Mouse (Mus musculus) liver, embryonic 15.5 days (tissue): ENCODE data around the gene Kcnmb1. TPM values are rescaled to one million over a fixed set of nuclear protein-coding genes. Genes with fewer than 3 reads are reported as not detected.

ENCODE experiments used
- ATAC-seq: fragments of 200-750 bp; cut with Nextera tagmentation; 2 replicates; pipeline ENCODE4 v1.8.0; 2017; ENCODE audit warnings: moderate number of reproducible peaks, mild to moderate bottlenecking, moderate library complexity; ENCODE audit not compliant: insufficient read depth
- H3K27ac ChIP-seq: fragments of 300-500 bp; sonication (generic); replicated peaks from 2 replicates; pipeline ENCODE4 v1.5.1; 2015; ENCODE audit warnings: mild to moderate bottlenecking, inconsistent platforms
- H3K27me3 ChIP-seq: fragments of 300-500 bp; sonication (generic); 2 replicates; pipeline ENCODE4 v1.6.1; 2015; ENCODE audit warnings: mild to moderate bottlenecking, inconsistent platforms
- H3K36me3 ChIP-seq: fragments of 300-500 bp; sonication (generic); replicated peaks from 2 replicates; pipeline ENCODE4 v1.6.1; 2015; ENCODE audit warnings: moderate library complexity, mild to moderate bottlenecking, inconsistent platforms
- H3K4me1 ChIP-seq: fragments of 300-500 bp; sonication (generic); replicated peaks from 2 replicates; pipeline ENCODE4 v1.6.1; 2015; ENCODE audit warnings: inconsistent platforms
- H3K4me2 ChIP-seq: fragments of 300-500 bp; sonication (generic); 2 replicates; pipeline ENCODE4 v1.6.1; 2015; ENCODE audit warnings: moderate library complexity, mild to moderate bottlenecking, inconsistent platforms
- H3K4me3 ChIP-seq: fragments of 300-500 bp; sonication (generic); replicated peaks from 2 replicates; pipeline ENCODE4 v1.5.1; 2015; ENCODE audit warnings: mild to moderate bottlenecking, inconsistent platforms
- H3K9ac ChIP-seq: fragments of 300-500 bp; sonication (generic); 2 replicates; pipeline ENCODE4 v1.6.1; 2015; ENCODE audit warnings: moderate library complexity, mild to moderate bottlenecking, inconsistent platforms
- H3K9me3 ChIP-seq: fragments of 300-500 bp; sonication (generic); replicated peaks from 2 replicates; pipeline ENCODE4 v1.6.1; 2016; ENCODE audit warnings: inconsistent platforms
- WGBS: fragments of 180-500 bp; shearing (Covaris S2); methylation state at CpG from one replicate; pipeline ENCODE4 v1.1.7; 2015; ENCODE audit warnings: mixed read lengths; ENCODE audit not compliant: insufficient replicate concordance; 5-methylcytosine and 5-hydroxymethylcytosine counted together
- polyA plus RNA-seq: library from polyadenylated mRNA; unstranded; fragments of >200 nt; fragmentation: Nextera tagmentation; extraction: Ambion mirVana; gene quantifications from 2 replicates; pipeline ENCODE4 v1.2.1, GENCODE M21; 2015

Kcnmb1 gene
- 0.03 TPM in 1 of 2 replicates, not detected in the other for polyA plus RNA-seq

DNA sequence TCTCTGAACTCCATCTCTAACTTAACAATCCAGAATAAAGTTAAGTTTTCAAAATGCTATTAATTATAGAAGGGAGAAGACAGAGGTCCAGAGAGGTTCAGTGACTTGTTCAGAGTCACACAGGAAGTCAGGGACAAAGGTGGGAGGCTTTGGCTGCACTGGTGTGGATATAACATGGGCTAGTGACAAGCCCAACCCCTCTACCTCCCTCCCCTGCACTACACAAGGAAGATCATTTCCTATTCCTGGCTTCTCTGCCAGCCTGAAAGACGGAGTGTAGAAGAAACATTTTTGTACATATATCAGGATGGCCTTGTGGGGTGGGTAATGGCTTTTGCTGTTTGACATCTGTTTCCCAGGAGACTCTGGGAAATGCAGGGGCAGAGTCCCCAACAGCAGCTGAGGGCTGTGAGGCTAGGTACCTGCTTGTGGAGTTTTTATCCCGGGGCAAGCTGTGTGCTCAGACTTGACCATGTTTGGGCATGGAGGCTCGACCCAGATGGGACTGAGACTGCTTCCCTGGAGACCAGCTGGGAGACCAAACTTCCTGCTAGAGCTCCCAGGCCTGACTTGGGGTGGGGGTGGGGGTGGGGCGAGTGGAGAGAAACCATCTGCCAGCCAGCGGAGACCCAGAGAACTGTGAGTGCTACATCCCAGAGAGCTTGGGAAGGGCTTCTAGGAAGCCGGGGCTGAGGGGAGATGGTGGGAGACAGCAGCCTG lies at the start of gene Kcnmb1:
TSS of gene Kcnmb1 (plus strand) at position 326 of the 720 bp plus-strand sequence.
- WGBS, result 42% methylated on average over 6 of the region's 6 CpGs
- Histone ChIP-seq H3K9me3 (no peaks in the 10 kb centered on the region), H3K4me1 (no peaks in the 10 kb centered on the region), H3K27ac (no peak within 1 kb of the TSS), H3K4me3 (no peak within 1 kb of the TSS), H3K27me3 (no peaks in the 10 kb centered on the region), H3K4me2 (no peak within 1 kb of the TSS), H3K9ac (no peak within 1 kb of the TSS), H3K36me3 (no peaks in the 10 kb centered on the region)
- ATAC-seq, result no peak

- Histone ChIP-seq H3K36me3 (no peaks in the 10 kb centered on the region), H3K27ac (no peak overlapping the region), H3K9ac (no peak overlapping the region), H3K4me3 (no peak overlapping the region), H3K4me1 (no peaks in the 10 kb centered on the region; the same call in 1 of the 2 replicates), H3K4me2 (no peak overlapping the region), H3K27me3 (no peaks in the 10 kb centered on the region), H3K9me3 (no peaks in the 10 kb centered on the region)
- ATAC-seq, result no peak
- WGBS, result 70% methylated on average over 7 of the region's 7 CpGs
Measured at GRCm38 (mm10) chr11:33913061-33913460, 49.8 kb upstream of the Kcnmb1 start.

DNA sequence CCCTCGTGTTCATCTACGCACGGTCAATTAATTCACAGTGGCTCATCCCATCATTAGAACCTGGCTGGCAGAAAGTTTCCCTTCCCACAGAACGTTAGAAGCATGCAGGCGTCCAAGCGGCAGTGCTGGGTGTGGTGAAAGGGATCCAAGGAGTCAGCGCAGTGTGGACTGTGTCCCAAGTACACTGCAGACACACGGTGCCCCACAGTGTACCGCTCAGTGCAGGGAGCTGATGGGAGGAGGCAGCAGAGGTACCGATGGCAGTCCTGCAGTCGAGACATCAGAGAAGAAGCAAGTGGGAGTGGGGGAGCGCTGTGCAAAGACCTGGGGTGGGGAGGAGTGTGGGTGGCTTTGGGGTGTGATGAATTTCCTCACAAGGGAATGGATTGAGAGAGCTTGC lies 48.6 kb upstream of the Kcnmb1 start:
- H3K27me3 ChIP-seq, result no peaks in the 10 kb centered on the region
- no peak overlapping the region for H3K4me2 ChIP-seq
- no peaks in the 10 kb centered on the region for H3K9me3 ChIP-seq
- H3K4me1 ChIP-seq, result no peaks in the 10 kb centered on the region; the same call in 1 of the 2 replicates
- no peak for ATAC-seq
- no peak overlapping the region for H3K27ac ChIP-seq
- H3K4me3 ChIP-seq, result no peak overlapping the region
- WGBS, result 68% methylated on average over 12 of the region's 12 CpGs
- H3K36me3 ChIP-seq, result no peaks in the 10 kb centered on the region
- no peak overlapping the region for H3K9ac ChIP-seq

DNA sequence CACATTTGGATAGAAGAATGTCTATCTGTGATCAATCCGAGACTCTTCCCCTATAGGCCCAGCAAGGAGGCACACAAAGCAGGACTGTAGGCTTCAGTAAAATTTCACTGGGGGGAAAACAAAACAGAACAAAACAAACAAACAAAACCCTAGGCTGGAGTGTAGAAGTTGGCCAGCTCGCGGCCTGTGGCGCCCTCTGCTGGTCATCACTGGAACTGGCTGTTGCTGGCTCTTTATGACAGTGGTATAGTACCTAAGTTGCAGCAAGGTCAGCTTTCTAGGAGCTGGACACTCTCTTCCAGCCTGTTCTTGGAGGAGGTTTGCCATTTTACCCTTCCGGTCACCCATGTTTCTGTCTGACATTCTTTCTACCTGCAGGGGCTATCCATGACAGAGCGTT lies 45.2 kb upstream of the Kcnmb1 start:
- Histone ChIP-seq H3K9me3 (no peaks in the 10 kb centered on the region), H3K4me1 (no peaks in the 10 kb centered on the region), H3K27ac (no peak overlapping the region), H3K27me3 (no peaks in the 10 kb centered on the region), H3K4me2 (no peak overlapping the region), H3K9ac (no peak overlapping the region), H3K4me3 (no peak overlapping the region), H3K36me3 (no peaks in the 10 kb centered on the region)
- 28% methylated on average over 6 of the region's 6 CpGs for WGBS
- ATAC-seq, result no peak

DNA sequence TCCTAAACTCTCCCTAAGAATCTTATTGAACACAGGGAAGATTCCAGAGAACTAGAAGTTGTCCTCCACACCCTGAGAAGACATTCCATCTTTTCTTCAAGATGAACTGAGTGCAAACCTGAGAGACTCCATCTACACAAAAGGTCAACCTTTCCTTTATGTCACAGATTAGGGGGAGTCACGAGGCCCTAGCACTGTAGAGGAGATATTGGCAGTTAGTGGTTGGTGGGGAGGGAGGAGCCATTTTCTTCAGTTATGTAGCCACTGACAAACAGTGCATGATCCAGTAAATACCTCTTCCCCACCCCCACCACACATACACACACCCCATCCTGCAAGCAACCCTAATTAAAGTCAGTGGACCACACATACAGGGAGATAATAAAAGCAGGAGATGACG lies 44.4 kb upstream of the Kcnmb1 start:
- Histone ChIP-seq H3K4me1 (no peaks in the 10 kb centered on the region), H3K4me3 (no peak overlapping the region), H3K27me3 (no peaks in the 10 kb centered on the region), H3K9ac (no peak overlapping the region), H3K9me3 (no peaks in the 10 kb centered on the region), H3K4me2 (no peak overlapping the region), H3K27ac (no peak overlapping the region), H3K36me3 (no peaks in the 10 kb centered on the region)
- ATAC-seq, result no peak
- WGBS, result 40% methylated on average over 2 of the region's 2 CpGs

GRCm38 (mm10) chr11:33919826-33920225 lies 43.0 kb upstream of the Kcnmb1 start:
- ATAC-seq, result no peak
- 35% methylated on average over 7 of the region's 7 CpGs for WGBS
- H3K4me2 ChIP-seq, result no peak overlapping the region
- no peak overlapping the region for H3K9ac ChIP-seq
- H3K4me1 ChIP-seq, result no peaks in the 10 kb centered on the region
- H3K9me3 ChIP-seq, result no peaks in the 10 kb centered on the region
- H3K36me3 ChIP-seq, result no peaks in the 10 kb centered on the region
- H3K27me3 ChIP-seq, result no peaks in the 10 kb centered on the region
- H3K27ac ChIP-seq, result no peak overlapping the region
- no peak overlapping the region for H3K4me3 ChIP-seq

DNA sequence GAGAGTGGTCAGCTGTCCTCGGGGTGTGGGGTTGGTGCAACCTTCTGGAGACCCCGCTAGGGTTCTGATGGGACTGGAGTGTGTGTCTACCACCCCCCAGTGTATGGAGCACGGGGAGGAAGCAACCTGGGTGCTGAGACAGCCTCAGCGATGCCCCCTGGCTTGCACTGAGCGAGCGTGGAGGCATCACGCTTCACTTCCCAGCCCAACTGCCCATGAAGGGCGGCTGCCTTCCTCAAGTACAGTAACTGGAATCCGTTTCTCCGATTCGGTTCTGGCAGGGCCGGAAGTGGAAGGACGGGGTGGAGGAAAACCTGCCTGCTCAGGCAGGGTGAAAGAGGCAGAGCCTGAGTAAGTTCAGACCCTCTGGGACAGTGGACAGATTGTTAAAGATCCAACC lies 41.4 kb upstream of the Kcnmb1 start:
- no peak for ATAC-seq
- WGBS, result 67% methylated on average over 13 of the region's 13 CpGs

DNA sequence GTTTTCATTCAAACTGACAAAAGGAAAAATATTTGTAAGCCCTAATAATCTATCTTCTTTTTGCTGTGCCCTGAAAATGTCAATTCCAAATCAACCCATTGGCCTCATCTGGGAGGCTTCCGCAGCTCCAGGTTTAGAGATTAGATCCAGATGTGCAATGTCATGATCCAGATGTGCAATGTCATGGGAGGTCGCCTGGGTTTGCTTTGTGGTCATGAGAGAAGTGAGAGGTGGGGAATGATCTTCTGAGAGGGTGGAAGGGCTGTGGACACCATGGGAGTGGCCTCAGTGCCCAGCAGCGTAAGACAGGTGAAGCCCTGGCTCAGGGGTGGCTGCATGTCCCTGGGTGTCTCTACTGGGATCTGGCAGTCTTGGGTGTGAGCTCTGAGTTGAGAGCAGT lies 39.8 kb upstream of the Kcnmb1 start:
- WGBS, result 55% methylated on average over 3 of the region's 3 CpGs
- H3K27ac ChIP-seq, result no peak overlapping the region
- no peaks in the 10 kb centered on the region for H3K9me3 ChIP-seq
- no peaks in the 10 kb centered on the region for H3K27me3 ChIP-seq
- no peaks in the 10 kb centered on the region for H3K36me3 ChIP-seq
- no peak overlapping the region for H3K4me2 ChIP-seq
- H3K9ac ChIP-seq, result no peak overlapping the region
- no peaks in the 10 kb centered on the region for H3K4me1 ChIP-seq
- ATAC-seq, result no peak
- H3K4me3 ChIP-seq, result no peak overlapping the region

More for the DNA sequence above, 41.4 kb upstream of the Kcnmb1 start:
- Histone ChIP-seq H3K27ac (no peak overlapping the region), H3K4me2 (no peak overlapping the region), H3K36me3 (no peaks in the 10 kb centered on the region), H3K27me3 (no peaks in the 10 kb centered on the region), H3K4me1 (no peaks in the 10 kb centered on the region), H3K9me3 (no peaks in the 10 kb centered on the region), H3K9ac (no peak overlapping the region), H3K4me3 (no peak overlapping the region)

GRCm38 (mm10) chr11:33925778-33926177 lies 37.0 kb upstream of the Kcnmb1 start:
- Histone ChIP-seq H3K9ac (no peak overlapping the region), H3K27ac (no peak overlapping the region), H3K4me3 (no peak overlapping the region), H3K27me3 (no peaks in the 10 kb centered on the region), H3K4me1 (no peaks in the 10 kb centered on the region), H3K9me3 (no peaks in the 10 kb centered on the region), H3K4me2 (no peak overlapping the region), H3K36me3 (no peaks in the 10 kb centered on the region)
- ATAC-seq, result no peak
- 66% methylated on average over 8 of the region's 8 CpGs for WGBS

DNA sequence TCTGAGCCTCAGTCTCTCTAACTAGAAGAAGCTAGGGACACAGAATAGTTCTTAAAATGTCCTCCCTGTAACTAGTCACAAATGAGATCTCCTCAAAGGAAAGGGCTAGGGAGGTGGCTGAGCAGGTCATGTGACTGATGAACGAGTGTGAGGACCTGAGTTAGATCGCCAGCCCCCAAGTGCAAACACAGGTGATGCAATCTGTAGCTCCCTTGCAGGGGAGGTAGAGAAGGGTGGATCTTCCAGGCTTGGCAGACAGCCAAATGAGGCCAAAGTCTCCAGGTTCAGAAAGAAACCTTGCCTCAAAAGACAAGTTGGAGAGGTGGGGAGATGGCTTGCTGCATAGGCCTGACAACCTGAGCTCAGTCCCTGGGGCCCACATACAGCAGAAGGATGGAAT lies 36.3 kb upstream of the Kcnmb1 start:
- H3K4me3 ChIP-seq, result no peak overlapping the region
- H3K9ac ChIP-seq, result no peak overlapping the region
- no peaks in the 10 kb centered on the region for H3K4me1 ChIP-seq
- H3K27me3 ChIP-seq, result no peaks in the 10 kb centered on the region
- no peak overlapping the region for H3K4me2 ChIP-seq
- peak; percentile 49; the same call in 1 of the 2 replicates for ATAC-seq
- no peak overlapping the region for H3K27ac ChIP-seq
- no peaks in the 10 kb centered on the region for H3K36me3 ChIP-seq
- 33% methylated on average over 2 of the region's 2 CpGs for WGBS
- H3K9me3 ChIP-seq, result no peaks in the 10 kb centered on the region

DNA sequence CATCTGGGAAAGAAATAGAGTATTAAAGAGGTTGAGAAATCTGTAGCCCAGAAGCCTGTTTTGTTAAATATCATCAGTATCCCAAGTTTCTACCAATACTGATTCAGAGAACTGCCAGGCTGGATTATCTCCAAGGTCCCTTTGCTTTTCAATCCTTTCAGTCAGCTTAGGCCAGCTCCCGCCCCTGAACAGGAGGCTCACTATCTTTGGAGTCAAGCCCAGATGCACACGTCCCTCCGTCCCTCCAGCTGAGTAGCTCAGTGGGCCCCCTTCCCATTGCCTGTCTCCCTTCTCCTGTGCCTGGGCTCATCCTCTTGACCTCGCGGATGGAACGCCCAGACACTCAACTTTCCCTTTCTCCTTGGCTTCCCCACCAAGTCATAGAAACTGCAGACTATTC lies 35.5 kb upstream of the Kcnmb1 start:
- 54% methylated on average over 6 of the region's 6 CpGs for WGBS
- no peak for ATAC-seq

DNA sequence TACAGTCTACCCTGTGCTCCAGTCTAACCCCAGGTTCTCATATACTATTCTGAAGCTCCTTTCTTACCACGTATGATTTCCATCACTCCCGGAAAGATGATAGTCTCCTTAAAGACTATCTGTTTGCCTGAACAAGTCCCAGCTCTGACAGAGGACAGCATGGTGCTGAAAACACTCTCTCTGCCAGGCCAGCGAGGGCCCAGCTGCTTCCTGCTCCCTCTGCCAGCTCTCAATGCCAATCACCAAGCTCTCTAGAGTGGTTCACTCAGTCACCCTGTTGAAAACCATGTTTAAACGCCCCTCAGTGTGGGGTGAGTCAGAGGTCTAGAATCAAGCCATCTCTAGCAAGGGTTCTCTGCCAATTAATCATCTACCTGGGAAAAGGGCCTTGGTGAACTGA lies 35.0 kb upstream of the Kcnmb1 start:
- Histone ChIP-seq H3K4me3 (no peak overlapping the region), H3K27ac (no peak overlapping the region), H3K9ac (no peak overlapping the region), H3K4me2 (no peak overlapping the region), H3K4me1 (peaks cover 8% of the 10 kb centered on the region), H3K36me3 (no peaks in the 10 kb centered on the region), H3K9me3 (no peaks in the 10 kb centered on the region), H3K27me3 (no peaks in the 10 kb centered on the region)
- 54% methylated on average over 4 of the region's 4 CpGs for WGBS
- no peak for ATAC-seq

More for the DNA sequence above, 35.5 kb upstream of the Kcnmb1 start:
- no peaks in the 10 kb centered on the region for H3K27me3 ChIP-seq
- no peak overlapping the region for H3K4me3 ChIP-seq
- no peak overlapping the region for H3K9ac ChIP-seq
- no peaks in the 10 kb centered on the region for H3K36me3 ChIP-seq
- no peaks in the 10 kb centered on the region for H3K9me3 ChIP-seq
- no peak overlapping the region for H3K27ac ChIP-seq
- H3K4me1 ChIP-seq, result peaks cover 5% of the 10 kb centered on the region
- H3K4me2 ChIP-seq, result no peak overlapping the region
